Mouse (Mus musculus) erythroid progenitor cell, adult 5-6 weeks (primary cell): Measurements from ENCODE around the gene Anks1. TPM values are rescaled to one million over a fixed set of nuclear protein-coding genes. Genes with fewer than 3 reads are reported as not detected.
"Not testable (repeated sequence)": the region's sequence is repeated elsewhere in the genome, so short reads cannot be mapped to it uniquely, and the experiment has no call there.

Experiments
- ATAC-seq: replicated peaks from 2 replicates; pipeline ENCODE4 v1.8.0; 2016; ENCODE audit warnings: moderate number of reproducible peaks, mild to moderate bottlenecking, moderate TSS enrichment, inconsistent platforms; ENCODE audit not compliant: poor library complexity, low FRiP score, severe bottlenecking
- total RNA-seq, 2 experiments: library from RNA; stranded (forward) in 1 of 2; stranded (reverse) in 1 of 2; fragments of 150-400 nt in 1 of 2; fragments of 186-747, 209-891 nt in 1 of 2; gene quantifications; 2 replicates each; pipeline versions ENCODE4 v1.2.3 to v1.2.4; 2015 to 2017; ENCODE audit warnings: low replicate concordance in 2 of 2

Anks1 gene
- total RNA-seq, 2 experiments from 2014 or later, result 3.8 to 6.7 TPM

- 0 out of 2 replicates have a peak, but pooled peaks have one; percentile 61 for ATAC-seq
Measured at GRCm38 (mm10) chr17:27989807-27990542, 80.9 kb downstream of the Anks1 start.

GRCm38 (mm10) chr17:27994001-27994944, 85.2 kb downstream of the Anks1 start:
- no peak for ATAC-seq

GRCm38 (mm10) chr17:27996320-27996719, 87.2 kb downstream of the Anks1 start:
- ATAC-seq, result no peak

- no peak for ATAC-seq
Measured at GRCm38 (mm10) chr17:27997212-27997611, 88.1 kb downstream of the Anks1 start.

- not testable (repeated sequence) for ATAC-seq
Measured at GRCm38 (mm10) chr17:27999683-28000273, 90.7 kb downstream of the Anks1 start.

- ATAC-seq, result no peak
Measured at GRCm38 (mm10) chr17:28000389-28000788, 91.3 kb downstream of the Anks1 start.

GRCm38 (mm10) chr17:28000851-28001250, 91.7 kb downstream of the Anks1 start:
- ATAC-seq, result no peak

- ATAC-seq, result no peak
Measured at GRCm38 (mm10) chr17:28005393-28005792, 96.3 kb downstream of the Anks1 start.

GRCm38 (mm10) chr17:28006208-28006607, 97.1 kb downstream of the Anks1 start:
- no peak for ATAC-seq

- ATAC-seq, result no peak
Measured at GRCm38 (mm10) chr17:28006611-28007010, 97.5 kb downstream of the Anks1 start.

- no peak for ATAC-seq
Measured at GRCm38 (mm10) chr17:28007179-28007811, 98.2 kb downstream of the Anks1 start.

GRCm38 (mm10) chr17:28007857-28008564, 98.9 kb downstream of the Anks1 start:
- ATAC-seq, result peak; percentile 21; the same call in 1 of the 2 replicates

- ATAC-seq, result no peak
Measured at GRCm38 (mm10) chr17:28008565-28008981, 99.5 kb downstream of the Anks1 start.

GRCm38 (mm10) chr17:28009066-28009715, 100.1 kb downstream of the Anks1 start:
- no peak for ATAC-seq

- no peak for ATAC-seq
Measured at GRCm38 (mm10) chr17:28009716-28010114, 100.6 kb downstream of the Anks1 start.

GRCm38 (mm10) chr17:28010925-28011324, 101.8 kb downstream of the Anks1 start:
- ATAC-seq, result no peak

- ATAC-seq, result no peak
Measured at GRCm38 (mm10) chr17:28012851-28013250, 103.7 kb downstream of the Anks1 start.

GRCm38 (mm10) chr17:28013259-28013875, 104.3 kb downstream of the Anks1 start:
- ATAC-seq, result peak; percentile 73
